Mouse (Mus musculus): ENCODE data around the gene Ttc39b.
"Not testable (repeated sequence)": the region's sequence is repeated elsewhere in the genome, so short reads cannot be mapped to it uniquely, and the experiment has no call there.

Gene Ttc39b

DNA sequence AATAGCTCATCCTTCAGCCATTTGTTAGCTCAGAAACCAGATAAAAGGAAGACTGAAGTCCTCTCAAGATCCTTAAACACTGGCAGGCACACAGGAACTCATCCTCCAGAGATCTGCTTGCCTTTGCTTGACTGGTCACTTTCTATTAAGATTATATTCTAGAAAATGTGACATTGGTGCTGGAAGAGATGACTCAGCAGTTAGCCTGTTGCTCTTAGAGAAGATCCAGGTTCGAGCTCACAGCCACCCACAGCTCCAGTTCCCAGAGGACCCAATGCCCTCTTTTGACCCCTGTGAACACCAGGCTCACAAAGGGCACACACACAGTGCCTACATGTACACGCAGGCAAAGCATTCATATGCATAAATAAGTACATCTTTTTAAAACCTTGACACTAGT lies 49.8 kb downstream of the Ttc39b start:
- DNase-seq (ENCODE audit: low read depth, low spot score), result no peak

GRCm38 (mm10) chr4:83273616-83274050 lies 50.4 kb downstream of the Ttc39b start:
- DNase-seq (ENCODE audit: low read depth, low spot score), result peak; percentile 62

DNA sequence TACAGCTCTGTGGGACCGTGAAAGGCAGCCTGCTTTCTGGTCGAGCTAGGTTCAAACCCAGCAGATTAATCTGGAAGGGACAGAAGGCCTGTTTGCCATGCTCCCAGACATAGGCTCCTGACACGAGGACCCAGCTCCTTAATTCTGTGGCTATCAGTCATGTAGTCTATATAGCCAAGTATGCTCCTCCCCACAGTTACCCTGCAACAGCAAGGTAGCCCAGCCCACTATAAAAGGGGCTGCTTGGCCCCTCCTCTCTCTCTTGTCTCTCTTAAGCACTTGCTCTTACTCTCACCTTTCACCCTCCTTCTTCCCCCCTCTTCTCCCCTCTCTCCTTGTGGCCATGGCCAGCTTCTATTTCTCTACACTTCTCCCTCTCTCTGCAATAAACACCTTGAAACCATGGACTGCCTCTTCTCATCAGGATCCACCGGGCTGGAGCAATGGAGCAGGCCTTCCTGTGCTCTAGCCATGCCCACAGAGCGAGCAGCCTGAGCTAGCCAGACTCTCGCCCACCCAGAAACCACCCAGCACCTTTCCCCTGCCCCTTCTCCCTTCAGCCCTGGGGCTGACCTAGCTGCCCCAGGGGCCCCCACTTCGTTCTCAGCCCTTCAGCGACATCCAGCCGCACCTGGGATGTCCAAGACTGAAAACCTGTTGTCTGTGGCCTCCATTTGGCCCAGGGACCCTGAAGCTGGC lies 51.0 kb downstream of the Ttc39b start:
- no peak for DNase-seq (ENCODE audit: low read depth, low spot score)

DNA sequence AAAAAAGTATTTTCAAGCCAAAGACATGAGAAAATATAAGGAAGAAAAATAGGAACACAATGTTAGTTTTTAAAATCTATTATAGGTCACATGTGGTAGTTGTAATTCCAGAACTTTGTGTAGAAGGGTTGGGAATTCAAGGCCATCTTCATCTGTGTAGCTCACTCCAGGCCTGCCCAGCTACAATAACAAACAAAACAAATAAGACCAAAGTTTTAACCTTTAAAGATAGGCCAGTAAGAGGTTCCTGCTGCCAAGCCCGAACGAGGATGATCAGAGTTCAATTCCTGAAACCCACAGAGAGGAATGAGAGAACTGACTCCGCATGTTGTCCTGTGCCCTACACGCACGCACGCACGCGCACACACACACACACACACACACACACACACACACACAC lies 53.6 kb downstream of the Ttc39b start:
- no peak for DNase-seq (ENCODE audit: low read depth, low spot score)

GRCm38 (mm10) chr4:83269614-83270013 lies 54.4 kb downstream of the Ttc39b start:
- DNase-seq (ENCODE audit: low read depth, low spot score), result no peak

GRCm38 (mm10) chr4:83265926-83266692 lies 57.9 kb downstream of the Ttc39b start:
- DNase-seq (ENCODE audit: low read depth, low spot score), result peak; percentile 53

DNA sequence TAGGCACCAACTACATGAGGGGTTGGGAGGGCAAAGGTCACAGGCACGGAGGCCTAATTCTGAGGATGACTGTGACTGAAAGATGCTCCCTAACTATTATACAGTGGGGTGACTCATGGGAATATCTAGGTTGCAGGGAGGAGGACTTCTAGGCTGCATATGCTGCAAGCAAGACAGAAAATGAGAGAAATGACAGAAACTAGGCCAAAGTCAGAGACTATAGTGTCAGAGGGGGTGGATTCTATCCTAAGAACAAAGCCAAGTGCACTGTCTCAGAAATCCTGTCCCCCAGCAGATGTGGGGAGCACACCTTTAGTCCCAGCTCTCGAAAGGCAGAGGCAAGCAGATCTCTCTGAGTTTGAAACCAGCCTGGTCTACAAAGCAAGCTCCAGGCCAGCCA lies 59.2 kb downstream of the Ttc39b start:
- no peak for DNase-seq (ENCODE audit: low read depth, low spot score)

DNA sequence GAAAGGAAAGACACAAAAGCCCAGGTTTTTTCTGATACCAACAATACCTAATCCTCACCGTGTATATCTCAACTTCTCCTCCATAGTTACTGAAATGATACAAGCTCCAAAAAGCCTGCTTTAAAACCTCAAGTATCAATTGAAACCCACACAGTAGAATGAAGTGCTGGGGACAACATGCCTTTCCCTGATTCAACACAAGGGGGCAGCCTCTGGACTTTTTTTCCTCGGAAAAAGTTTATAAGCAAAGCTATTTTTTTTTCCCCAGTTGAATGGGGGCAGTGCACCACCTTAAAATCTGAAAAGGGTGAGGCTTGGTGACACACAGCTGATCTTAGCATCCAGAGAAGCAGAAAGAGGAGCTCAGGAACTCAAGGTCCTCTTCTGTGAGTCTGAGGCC lies 62.1 kb downstream of the Ttc39b start:
- peak; percentile 62 for DNase-seq (ENCODE audit: low read depth, low spot score)

- DNase-seq (ENCODE audit: low read depth, low spot score), result no peak
Observed at GRCm38 (mm10) chr4:83259690-83260089, 64.4 kb downstream of the Ttc39b start.

DNA sequence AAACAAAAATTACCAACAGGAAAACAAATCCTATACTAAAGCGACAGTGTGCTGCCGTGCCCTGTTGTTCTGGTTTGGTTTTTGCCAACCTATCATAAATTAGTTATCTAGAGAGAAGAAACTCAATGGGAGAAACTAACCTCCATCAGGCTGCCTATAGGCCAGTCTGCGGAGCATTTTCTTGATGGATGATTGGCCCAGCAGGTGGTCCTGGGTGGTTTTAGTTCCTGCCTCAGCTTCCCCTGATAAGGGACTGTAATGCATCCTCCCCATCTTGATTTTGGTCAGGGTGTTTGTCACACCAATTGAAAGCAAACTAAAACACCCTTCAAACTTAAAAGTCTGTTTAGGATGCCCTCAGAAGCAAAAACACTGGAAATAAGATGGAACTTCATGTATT lies 65.8 kb downstream of the Ttc39b start:
- DNase-seq (ENCODE audit: low read depth, low spot score), result no peak

GRCm38 (mm10) chr4:83257279-83258260 lies 66.5 kb downstream of the Ttc39b start:
- DNase-seq (ENCODE audit: low read depth, low spot score), result no peak

DNA sequence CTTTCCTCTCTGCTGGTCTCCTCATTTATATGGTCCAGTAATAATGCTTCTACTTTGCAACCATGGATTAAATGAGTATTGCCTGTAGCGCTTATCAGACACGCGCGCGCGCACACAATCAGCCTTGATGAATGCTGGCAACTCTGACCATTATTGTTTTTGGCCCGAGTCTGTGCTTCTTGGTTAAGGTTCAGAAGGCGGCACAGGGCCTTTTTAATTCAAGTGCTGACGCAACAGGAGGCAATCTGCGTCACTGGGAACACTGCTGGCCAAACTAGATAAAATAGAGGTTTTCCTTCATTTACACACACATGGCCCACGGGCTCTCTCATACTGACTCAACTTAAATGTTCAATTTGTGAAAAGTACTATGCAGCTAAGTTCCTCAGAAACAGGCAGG lies 67.3 kb downstream of the Ttc39b start:
- no peak for DNase-seq (ENCODE audit: low read depth, low spot score)

DNA sequence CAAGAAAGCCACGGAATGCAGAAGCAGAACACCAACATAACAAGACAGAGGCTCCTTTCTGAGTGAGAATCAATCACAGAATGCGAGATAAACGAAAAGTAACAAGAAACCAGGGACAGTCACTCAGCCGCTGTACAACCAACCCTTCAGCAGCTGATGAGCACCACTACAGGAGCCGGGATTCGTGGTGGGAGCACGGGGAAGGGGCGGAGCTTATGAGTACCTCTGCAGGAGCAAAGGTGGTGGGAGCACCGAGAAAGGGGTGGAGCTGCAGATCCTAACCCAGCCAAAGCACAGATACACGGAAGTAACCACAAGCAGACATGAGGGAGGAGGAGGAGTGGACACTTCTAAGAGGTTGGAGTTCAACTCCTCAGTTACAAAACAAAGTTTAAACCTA lies 69.1 kb downstream of the Ttc39b start:
- DNase-seq (ENCODE audit: low read depth, low spot score), result no peak

GRCm38 (mm10) chr4:83253679-83254078 lies 70.4 kb downstream of the Ttc39b start:
- DNase-seq (ENCODE audit: low read depth, low spot score), result no peak

DNA sequence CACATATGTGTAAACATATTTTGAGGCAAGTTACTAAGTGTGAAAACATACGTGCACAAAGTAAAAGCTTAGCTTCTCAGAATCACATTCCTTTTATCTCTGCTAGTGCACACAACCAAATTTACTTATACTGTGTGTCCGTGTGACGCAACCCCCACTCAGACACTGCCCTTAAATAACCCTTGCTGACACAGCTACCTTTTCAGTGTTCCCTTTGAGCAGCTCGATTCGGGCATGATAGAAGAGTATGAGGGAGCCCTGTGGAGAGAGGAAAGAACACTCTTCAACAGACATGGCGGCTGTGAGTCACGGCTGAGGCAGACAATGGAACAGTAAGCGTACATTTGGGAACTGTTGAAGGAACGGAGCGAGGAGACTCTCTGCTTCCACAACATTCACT lies 80.3 kb downstream of the Ttc39b start:
- DNase-seq (ENCODE audit: low read depth, low spot score), result no peak

DNA sequence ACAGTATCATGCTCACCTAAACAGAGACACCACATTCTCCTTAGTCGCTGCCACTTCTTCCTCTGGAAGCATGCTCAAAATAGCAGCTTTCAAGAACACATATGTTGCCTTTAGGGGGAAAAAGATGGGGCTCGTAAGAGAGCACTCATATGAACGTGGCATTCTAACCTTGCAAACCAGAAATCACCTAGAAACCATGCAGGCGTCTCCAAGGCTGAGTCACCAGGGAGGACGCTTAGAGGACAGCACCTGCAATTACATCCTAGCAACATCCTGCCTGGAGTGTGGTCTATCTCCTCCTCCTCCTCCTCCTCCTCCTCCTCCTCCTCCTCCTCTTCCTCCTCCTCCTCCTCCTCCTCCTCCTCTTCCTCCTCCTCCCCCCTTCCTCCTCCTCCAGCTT lies 82.4 kb downstream of the Ttc39b start:
- no peak for DNase-seq (ENCODE audit: low read depth, low spot score)

GRCm38 (mm10) chr4:83237656-83238055 lies 86.4 kb downstream of the Ttc39b start:
- no peak for DNase-seq (ENCODE audit: low read depth, low spot score)

- DNase-seq (ENCODE audit: low read depth, low spot score), result not testable (repeated sequence)
Observed at GRCm38 (mm10) chr4:83235304-83235703, 88.8 kb downstream of the Ttc39b start.

DNA sequence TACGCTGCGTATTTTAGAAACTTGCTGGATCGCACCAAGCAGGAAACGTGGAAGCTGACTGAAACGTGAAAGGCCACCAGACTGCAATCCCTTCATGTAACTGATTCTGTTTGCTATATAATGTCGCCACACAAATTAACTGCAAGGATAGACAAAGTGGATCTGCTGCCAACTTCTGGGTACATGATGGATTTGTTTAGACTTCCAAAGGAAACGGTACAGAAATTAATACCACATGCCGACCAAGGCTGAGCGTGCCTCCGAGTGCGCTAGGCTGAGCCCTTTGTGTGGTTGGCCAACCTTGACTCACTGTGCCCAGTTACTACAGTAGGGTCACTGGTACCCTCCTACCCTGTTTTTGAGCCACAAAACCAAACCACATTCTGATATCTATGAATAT lies 89.3 kb downstream of the Ttc39b start:
- no peak for DNase-seq (ENCODE audit: low read depth, low spot score)

DNA sequence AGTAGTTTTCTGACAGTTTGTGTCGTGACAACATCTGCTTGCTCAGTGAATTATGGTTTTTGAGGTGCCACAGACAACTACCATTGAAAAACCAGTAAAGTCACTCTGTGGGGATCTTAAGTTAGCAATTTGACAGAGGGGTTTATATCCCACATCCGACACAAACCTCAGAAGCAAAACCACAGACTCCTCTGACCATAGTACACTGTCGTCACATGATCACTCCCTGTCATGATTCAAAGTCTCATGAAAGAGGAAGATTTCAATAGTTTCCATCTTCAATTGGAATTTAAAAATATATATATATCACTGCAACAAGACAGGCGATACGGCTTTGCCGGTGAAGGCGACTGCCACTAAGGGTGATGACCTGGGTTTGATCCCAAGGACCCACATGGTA lies 89.9 kb downstream of the Ttc39b start:
- no peak for DNase-seq (ENCODE audit: low read depth, low spot score)

- no peak for DNase-seq (ENCODE audit: low read depth, low spot score)
Observed at GRCm38 (mm10) chr4:83233181-83234123, 90.6 kb downstream of the Ttc39b start.
